Mouse (Mus musculus): ENCODE measurements around the gene Whrn. TPM values are rescaled to one million over a fixed set of nuclear protein-coding genes. Genes with fewer than 3 reads are reported as not detected.

The Whrn gene
- 10 to 100 TPM in 1 of 2 experiments, 1 to 10 TPM in 1; 8.3 to 10.2 TPM for total RNA-seq (2023)

DNA sequence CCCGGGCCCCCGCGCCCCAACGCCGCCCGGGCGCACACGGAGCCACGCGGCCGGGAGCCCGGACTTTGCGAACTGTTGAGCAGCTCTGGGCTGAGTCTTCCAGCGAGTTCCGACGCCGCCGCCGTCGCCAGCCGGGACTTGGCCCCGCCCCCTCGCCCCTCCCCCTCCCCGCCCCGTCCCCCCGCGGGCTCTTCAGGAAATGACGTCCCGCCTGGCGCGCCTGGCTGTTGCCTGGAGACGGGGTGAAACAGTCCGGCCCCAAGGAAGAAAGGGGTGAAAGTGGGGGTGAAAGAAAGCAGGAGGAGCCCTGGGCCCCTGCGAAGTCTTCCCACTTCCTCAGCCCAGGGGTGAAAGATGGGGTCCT, at the start of gene Whrn:
TSS of gene Whrn (minus strand) at position 77 of the 364 bp plus-strand sequence.

DNA sequence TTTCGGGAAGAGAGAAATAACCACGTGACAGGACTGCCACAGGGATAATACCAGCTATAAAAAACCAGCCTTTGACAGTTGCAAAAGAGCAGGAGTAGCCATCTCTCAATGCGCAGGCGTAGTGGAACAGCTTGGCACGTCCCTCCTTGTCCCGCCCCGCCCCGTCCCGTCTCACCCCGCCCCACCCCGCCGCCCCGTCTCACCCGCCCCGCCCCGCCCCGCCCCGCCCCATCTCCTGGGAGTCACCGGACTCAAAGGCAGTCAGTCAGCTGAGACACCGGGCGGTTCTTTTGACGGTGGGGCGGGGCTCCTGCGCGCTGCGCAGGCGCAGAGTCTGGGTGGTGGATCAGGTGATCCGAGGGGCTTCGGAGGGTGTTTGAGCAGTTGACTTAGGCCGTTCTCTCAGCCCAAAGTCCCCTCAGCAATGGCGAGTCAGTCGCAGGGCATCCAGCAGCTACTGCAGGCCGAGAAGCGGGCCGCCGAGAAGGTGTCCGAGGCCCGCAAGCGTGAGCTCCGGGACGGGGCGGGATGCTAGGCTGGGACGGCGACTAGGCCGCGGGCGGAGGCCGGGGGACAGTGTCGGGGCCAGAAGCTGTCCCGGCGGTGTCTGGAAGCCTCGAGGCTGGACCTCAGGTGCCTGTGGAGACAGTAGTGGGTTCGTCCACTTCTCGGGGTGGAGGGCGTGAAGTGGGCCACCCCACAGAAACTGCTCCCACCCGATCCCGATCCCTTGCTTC, 48.9 kb upstream of the Whrn start, which contains the start of gene Atp6v1g1:
TSS of gene Atp6v1g1 (plus strand) at position 279 of the 737 bp plus-strand sequence.

DNA sequence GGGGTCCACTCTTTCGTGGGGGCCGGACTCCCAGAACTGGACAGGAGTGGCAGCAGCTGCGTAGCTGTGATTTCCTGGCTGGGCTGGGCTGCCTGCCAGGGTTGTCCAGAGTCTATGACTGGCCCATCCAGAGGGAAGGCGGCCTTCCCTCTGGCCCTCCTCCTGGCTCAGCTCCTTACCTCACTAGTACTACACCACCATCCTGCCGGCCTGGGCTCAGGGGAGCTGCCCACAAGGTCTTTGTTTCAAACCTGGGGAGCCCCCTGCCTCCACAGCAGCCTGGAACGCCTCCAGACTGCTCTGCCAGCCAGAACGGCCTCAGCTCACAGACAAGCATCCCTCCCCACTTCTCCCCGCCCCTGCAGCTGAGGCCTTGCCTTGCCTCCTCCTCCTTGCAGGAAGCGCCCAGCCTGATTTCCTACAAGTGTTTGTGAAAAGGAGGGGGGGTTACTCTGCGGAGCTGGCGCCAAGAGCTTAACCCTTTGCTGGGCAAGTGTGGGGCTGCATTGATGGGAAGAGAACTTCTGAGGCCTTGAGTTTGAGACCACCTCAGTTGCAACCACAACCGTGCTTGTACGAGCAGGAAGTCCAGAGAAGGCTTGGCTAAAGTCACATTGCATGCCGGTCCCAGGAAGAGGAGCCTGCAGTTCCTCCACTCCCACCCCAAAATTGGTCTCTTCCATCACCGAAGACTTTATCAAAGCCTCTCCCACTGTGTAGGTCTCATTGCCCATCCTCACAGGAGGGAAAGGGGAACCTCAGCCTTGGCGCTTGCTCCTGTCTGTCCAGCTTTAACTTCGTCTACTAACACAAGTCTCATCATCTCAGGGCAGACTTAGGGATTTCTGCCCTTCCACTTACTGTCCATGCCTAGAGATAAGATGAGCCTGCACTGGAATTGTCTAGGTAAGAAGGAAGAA, 92.5 kb downstream of the Whrn start, which contains the start of gene Akna:
TSS of gene Akna (minus strand) at position 315 of the 920 bp plus-strand sequence.

Other genes starting within 250 kb of the Whrn start
- not detected for gene Orm1, start 151.4 kb downstream of the Whrn start, total RNA-seq (2023)
- gene Orm3, start 139.8 kb downstream of the Whrn start, total RNA-seq (2023), result not detected
- not detected for gene Orm2, start 133.5 kb downstream of the Whrn start, total RNA-seq (2023)
- 100 to 1,000 TPM; 328 to 372 TPM for gene Akna, start 92.6 kb downstream of the Whrn start, total RNA-seq (2023)
- 10 to 100 TPM; 64.4 to 72.1 TPM for gene Atp6v1g1, start 48.8 kb upstream of the Whrn start, total RNA-seq (2023)
- 10 to 100 TPM; 20.8 to 23.9 TPM for gene Tmem268, start 62.8 kb upstream of the Whrn start, total RNA-seq (2023)
- gene Gm11213, start 109.3 kb upstream of the Whrn start, total RNA-seq (2023), result not detected
- gene Tex48, start 126.4 kb upstream of the Whrn start, total RNA-seq (2023), result not detected
- gene Gm11214, start 167.4 kb upstream of the Whrn start, total RNA-seq (2023), result not detected
- gene Tnfsf15, start 249.1 kb upstream of the Whrn start, total RNA-seq (2023), result not detected

Measured in T-cell, adult 66 days (primary cell).